Mouse (Mus musculus) cortical plate, adult 2 months (tissue): ENCODE measurements around the gene Ptpdc1.

ENCODE experiments used
- CTCF ChIP-seq: fragments of 200-500 bp; IDR thresholded peaks from 2 replicates; pipeline ENCODE4 v1.5.1; 2011; ENCODE audit warnings: mild to moderate bottlenecking, control low read depth, low read length; ENCODE audit not compliant: insufficient read depth; ENCODE audit errors: extremely low read depth
- POLR2A ChIP-seq: fragments of 200-500 bp; IDR thresholded peaks from 2 replicates; pipeline ENCODE4 v1.6.1; 2011; ENCODE audit warnings: mild to moderate bottlenecking, low read length, control low read depth; ENCODE audit not compliant: insufficient read depth; ENCODE audit errors: extremely low read depth

GRCm38 (mm10) chr13:48567646-48568045 lies 57.8 kb downstream of the Ptpdc1 start:
- TF ChIP-seq CTCF (no peak), POLR2A (no peak)
